Mouse (Mus musculus) adrenal gland, postnatal 10 days (tissue): ENCODE data around the gene Gm17175. TPM values are rescaled to one million over a fixed set of nuclear protein-coding genes. Genes with fewer than 3 reads are reported as not detected.
"Not testable (repeated sequence)": the region's sequence is repeated elsewhere in the genome, so short reads cannot be mapped to it uniquely, and the experiment has no call there.

Experiments used
- DNase-seq: peaks from one replicate; pipeline ENCODE4 v3.0.0; 2021; ENCODE audit warnings: mixed read lengths
- long read RNA-seq, 2 experiments: library from polyadenylated mRNA; stranded (forward); transcript quantifications; one replicate each; pipeline ENCODE4 v2.0.0; 2021
- total RNA-seq, 2 experiments: library from RNA; stranded (reverse); gene quantifications; 2 replicates each; pipeline ENCODE4 v1.2.3; 2021

Gm17175 gene
- total RNA-seq: not detected
- long read RNA-seq, experiment 1: 0 reads
- long read RNA-seq, experiment 2: 0 reads

- DNase-seq: not testable (repeated sequence)
Observed at GRCm38 (mm10) chr14:51573963-51574362, at the start of gene Gm17175. Gene Gm17175, minus strand, starts transcription at chr14:51574063.

DNA sequence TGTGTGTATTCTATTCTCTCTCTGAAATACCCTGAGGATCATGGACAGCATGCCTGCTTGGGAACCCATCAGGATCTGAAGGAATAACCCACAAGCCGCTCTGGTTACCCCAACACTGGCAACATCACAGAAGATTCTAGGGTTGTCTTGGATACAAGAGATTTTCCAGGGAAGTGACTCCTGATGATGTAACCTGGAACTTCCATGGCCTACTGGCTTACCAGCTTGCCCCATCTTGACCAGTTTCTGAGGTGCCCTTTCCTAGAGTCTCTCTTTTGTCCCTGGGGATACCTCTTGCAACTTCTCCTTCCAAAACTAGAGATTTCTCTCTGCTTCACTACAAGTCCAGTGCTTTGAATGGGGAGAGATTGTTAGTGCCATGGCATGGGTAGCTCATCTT, 37.3 kb upstream of the Gm17175 start, which contains the start of gene Gm17078:
Gene Gm17078, minus strand, starts transcription at position 101 of the 400 bp plus-strand sequence.
- DNase-seq: no peak

DNA sequence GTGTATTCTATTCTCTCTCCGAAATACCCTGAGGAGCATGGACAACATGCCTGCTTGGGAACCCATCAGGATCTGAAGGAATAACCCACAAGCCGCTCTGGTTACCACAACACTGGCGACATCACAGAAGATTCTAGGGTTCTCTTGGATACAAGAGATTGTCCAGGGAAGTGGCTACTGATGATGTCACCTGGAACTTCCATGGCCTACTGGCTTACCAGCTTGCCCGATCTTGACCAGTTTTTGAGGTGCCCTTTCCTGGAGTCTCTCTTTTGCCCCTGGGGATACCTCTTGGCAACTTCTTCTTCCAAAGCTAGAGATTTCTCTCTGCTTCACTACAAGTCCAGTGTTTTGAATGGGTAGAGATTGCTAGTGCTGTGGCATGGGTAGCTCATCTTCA, 18.2 kb upstream of the Gm17175 start, which contains the start of gene Gm17174:
Gene Gm17174, minus strand, starts transcription at position 101 of the 400 bp plus-strand sequence.
- not testable (repeated sequence) for DNase-seq

GRCm38 (mm10) chr14:51552490-51552889, 21.4 kb downstream of the Gm17175 start, which contains the start of gene Gm5622:
Gene Gm5622, plus strand, starts transcription at chr14:51552790.
- DNase-seq: no peak

Other genes starting within 250 kb of the Gm17175 start
- not detected for gene Gm7247, start 212.3 kb downstream of the Gm17175 start, total RNA-seq
- not detected for gene Vmn2r88, start 163.2 kb downstream of the Gm17175 start, total RNA-seq
- gene Vmn2r89, start 122.2 kb downstream of the Gm17175 start, total RNA-seq: not detected
- not detected for gene Gm5622, start 21.3 kb downstream of the Gm17175 start, total RNA-seq
- gene Gm17174, start 18.1 kb upstream of the Gm17175 start, total RNA-seq: not detected
- gene Gm17078, start 37.2 kb upstream of the Gm17175 start, total RNA-seq: not detected
- gene Gm4181, start 61.6 kb upstream of the Gm17175 start, total RNA-seq: not detected
- not detected for gene Gm17079, start 121.4 kb upstream of the Gm17175 start, total RNA-seq
- not detected for gene Gm5800, start 143.1 kb upstream of the Gm17175 start, total RNA-seq
- not detected for gene Ang4, start 199.5 kb upstream of the Gm17175 start, total RNA-seq
- gene AY358078, start 226.0 kb upstream of the Gm17175 start, total RNA-seq: not detected